Mouse (Mus musculus) adrenal gland, adult 8-10 months (tissue): ENCODE measurements around the gene Tsen34. TPM values are rescaled to one million over a fixed set of nuclear protein-coding genes. Genes with fewer than 3 reads are reported as not detected.
A peak's percentile ranks its signal among the peaks of the same experiment; 100 is the strongest.
"Not testable (repeated sequence)": the region's sequence is repeated elsewhere in the genome, so short reads cannot be mapped to it uniquely, and the experiment has no call there.

Source experiments
- DNase-seq: peaks from one replicate; pipeline ENCODE4 v3.0.0; 2022
- total RNA-seq, 4 experiments: library from RNA; stranded (reverse); gene quantifications; 2 replicates each; pipeline ENCODE4 v1.2.4; 2022

Tsen34 gene
- total RNA-seq, 4 experiments from 2014 or later, result 114 to 130 (median 122) TPM

DNA sequence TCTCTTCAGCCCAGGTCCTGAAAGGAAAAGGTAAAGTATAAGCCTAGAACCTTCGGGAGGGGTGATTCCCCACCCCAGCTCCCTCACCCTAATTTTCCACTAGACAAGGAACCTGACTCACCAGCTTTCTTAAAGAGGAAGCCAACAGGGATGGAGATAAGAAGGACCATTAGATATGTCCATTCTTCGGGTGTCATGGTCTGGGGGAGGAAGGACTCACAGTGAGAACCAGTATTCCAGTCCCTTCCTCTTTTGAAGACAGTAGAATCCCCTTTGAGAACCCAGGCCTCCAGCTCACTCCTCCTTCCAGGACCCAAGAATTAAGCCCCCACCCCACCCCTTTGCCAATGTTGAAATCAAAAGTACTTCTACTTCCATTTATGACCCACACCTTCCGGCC is 744 bp upstream of the Tsen34 start:
- DNase-seq, result no peak

DNA sequence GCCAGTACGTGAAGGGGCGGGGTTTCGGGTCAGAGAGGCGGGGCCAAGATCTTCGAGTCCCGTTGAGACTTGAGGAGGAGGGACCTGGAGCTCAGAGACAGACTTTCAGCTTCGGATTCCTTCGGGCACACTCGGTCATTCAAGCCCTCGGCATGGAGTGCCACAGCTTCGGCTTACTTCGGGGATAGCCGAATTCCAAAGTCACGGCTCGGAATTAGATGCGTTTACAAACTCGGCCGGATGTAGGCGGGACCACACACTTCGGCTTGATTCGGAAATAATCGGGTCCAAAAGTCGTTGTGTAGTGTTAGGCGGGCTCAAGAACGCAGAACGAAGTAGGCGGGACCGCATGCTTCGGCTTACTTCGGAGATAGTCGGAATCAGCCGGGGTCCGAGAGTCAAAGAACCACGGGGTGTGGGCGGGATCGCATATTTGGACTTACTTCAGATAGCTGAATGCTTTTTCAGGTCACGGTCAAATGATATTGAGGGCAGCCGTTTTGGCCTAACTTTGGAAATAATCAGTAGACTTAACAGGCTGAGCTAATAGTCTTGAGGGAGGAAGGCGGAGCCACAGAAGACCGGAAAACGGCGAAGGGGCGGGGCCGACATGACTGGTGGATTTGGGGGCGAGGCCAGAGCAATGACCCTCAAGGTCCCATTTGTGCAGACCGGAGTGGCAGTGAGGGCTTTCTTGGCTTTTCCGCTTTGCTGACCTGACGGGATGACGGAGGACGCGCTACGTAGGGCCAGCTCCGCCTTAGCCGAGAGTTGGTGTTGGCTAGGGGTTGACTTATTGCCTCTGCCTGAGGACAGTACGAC is 535 bp downstream of the Tsen34 start, which contains the start of gene Mboat7:
Gene Mboat7 (minus strand): TSS at position 537 of the 822 bp plus-strand sequence.
- peak; percentile 98 for DNase-seq

- DNase-seq, result no peak
These were observed 1.1 kb downstream of the Tsen34 start for GRCm38 (mm10) chr7:3693809-3694075.

GRCm38 (mm10) chr7:3694076-3694948 is 1.6 kb downstream of the Tsen34 start:
- peak; percentile 81 for DNase-seq

- DNase-seq, result not testable (repeated sequence)
These were observed 2.3 kb downstream of the Tsen34 start for GRCm38 (mm10) chr7:3694949-3695305.

DNA sequence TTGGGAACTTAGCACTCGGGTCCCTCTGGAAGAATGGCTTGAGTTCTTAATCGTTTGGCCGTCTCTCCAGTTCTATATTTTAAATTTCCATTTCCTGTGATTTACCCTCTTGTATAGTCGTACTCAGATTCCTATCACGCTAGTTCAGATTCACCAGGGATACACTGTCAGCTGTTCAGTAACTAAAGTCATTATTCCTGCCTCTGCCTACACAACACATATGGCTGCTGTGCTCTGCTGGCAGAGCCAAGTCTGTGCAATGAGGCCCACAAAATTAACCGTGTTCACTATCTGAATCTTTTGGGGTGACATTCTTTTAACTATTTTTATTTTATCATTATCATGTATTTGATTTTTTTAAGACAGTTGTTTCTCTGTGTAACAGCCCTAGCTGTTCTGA is 5.8 kb downstream of the Tsen34 start:
- no peak for DNase-seq

DNA sequence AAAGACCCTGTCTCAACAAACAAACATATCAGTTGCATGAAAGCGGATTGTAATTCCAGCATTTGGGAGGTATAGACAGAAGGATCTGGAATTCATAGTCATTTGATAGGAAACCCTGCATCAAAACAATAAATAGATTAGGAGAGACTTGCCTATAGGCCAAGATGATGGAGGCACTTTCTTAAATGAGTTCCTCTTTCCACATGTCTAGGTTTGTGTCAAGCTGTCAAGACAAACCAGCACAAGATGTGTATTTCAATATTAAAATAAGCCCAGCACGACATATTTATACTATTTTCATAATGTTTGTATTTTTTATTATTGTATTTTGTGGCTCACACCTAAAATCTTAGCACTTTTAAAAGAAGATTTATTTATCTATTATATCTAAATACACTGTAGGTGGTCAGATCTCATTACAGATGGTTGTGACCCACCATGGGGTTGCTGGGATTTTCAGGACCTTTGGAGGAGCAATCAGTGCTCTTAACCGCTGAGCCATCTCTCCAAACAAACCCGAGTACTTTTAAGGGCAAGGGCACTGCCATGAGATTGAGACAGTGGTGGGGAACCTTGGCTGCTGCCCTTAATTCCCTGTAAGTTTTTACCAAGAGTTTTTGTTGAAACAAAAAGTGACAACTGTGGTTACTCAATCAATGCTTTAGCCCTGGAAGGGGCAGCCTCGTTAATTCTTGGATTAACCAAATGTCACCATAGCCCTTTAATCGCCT is 10.7 kb downstream of the Tsen34 start:
- DNase-seq, result no peak

DNA sequence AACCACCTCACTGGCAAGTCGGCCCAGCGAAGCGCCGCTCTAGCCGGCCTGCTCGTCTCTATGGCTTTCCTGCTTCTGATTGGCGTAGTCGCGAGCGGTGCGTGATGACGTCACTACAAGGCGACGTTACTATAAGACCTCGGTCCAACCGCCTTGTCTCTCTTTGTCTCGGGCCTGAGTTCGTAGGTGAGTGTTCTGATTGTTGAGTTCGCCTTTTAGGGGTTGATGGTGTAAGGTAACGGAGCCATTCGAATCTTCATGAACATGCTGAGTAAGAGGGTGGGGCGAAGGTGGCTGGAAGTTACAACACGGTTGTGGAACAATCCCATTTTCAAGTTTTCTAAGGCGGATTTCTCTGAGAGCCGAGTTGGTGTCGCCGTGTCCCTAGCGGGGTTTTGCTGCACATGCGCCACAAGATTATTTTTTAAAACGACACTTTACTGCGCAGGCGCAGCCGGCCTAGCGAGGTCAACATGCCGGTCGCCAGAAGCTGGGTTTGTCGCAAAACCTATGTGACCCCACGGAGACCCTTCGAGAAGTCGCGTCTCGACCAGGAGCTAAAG is 11.3 kb downstream of the Tsen34 start, which contains the start of gene Rps9:
Gene Rps9 (plus strand): TSS at position 115 of the 563 bp plus-strand sequence.
- DNase-seq, result peak; percentile 95

DNA sequence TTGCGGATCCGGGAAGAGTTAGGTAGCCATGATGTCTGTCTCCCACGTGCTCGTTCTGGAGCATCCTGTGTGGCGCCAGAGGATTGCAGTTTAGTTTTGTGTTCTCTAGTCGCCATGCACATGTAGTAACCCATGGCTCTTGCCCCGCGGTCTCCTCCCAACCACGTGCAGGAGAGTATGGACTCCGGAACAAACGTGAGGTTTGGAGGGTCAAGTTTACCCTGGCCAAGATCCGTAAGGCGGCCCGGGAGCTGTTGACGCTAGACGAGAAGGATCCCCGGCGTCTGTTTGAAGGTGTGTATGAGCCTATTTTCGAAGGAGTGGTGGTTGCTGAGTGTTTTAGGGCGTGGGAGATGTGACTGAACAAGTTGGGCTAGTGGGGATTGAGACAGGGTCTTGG is 11.8 kb downstream of the Tsen34 start:
- no peak for DNase-seq

- DNase-seq, result not testable (repeated sequence)
These were observed 12.8 kb downstream of the Tsen34 start for GRCm38 (mm10) chr7:3705461-3705860.

DNA sequence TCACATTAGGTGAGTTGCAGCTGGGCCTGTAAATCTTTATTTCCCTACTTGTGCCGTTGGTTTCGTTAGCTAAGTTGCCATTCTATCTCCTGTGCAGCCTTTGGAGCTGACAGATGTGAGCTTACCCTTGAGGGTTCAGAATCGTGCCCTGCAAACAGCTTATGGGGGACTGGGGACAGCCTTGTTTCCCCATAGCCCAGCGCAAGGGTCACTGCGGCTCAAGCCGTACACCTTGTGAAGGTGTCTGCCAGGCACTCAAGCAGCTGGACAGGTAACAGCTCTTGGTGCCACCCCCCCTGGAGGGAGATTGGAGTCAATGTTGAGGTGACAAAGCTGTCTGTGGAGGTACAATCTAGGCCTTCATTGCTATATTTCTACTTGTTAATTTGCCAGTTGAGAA is 13.2 kb downstream of the Tsen34 start:
- DNase-seq, result no peak

GRCm38 (mm10) chr7:3706343-3706934 is 13.8 kb downstream of the Tsen34 start:
- DNase-seq, result no peak

- DNase-seq, result no peak
These were observed 14.4 kb downstream of the Tsen34 start for GRCm38 (mm10) chr7:3707027-3707426.

DNA sequence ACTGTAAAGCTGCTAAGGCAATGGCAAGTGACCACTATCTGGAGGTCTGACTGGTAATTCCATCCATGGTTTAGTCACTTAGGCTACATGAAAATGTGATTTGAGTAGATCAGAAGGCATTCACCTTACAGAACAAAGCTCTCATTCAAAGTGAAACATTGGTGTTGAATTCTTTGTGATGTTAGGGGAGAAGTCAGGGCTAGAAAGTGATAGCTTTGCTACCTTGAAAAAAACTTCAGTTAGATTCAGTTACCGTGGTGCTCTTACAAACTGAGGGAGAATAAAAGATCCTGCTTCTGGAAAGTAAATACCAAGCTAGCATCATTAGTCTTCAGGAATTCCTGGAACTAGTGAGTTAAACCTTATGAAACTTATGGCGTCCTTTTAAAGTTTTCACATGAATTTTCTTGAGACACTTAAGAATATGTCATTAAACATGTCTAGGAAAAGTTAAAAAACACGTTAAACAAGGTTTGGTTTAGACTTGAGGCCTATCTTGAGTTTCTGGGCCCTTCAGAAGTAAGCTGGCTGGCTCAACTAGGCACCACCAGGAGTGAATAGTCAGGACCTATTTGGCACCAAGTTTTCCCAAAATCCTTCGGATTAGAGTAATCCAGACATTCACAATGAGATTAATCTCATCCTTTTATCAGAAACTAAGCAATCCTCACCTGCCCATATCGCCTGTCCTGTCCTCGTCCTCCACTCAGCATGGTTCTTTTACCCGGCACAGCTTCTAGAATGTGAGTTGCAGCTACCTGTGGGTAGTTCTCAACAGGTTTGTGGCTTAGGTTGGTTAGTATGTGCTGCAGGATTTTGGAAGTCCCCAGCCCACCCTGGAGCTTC is 15.1 kb downstream of the Tsen34 start:
- DNase-seq, result no peak

- not testable (repeated sequence) for DNase-seq
These were observed 15.9 kb downstream of the Tsen34 start for GRCm38 (mm10) chr7:3708447-3708980.

DNA sequence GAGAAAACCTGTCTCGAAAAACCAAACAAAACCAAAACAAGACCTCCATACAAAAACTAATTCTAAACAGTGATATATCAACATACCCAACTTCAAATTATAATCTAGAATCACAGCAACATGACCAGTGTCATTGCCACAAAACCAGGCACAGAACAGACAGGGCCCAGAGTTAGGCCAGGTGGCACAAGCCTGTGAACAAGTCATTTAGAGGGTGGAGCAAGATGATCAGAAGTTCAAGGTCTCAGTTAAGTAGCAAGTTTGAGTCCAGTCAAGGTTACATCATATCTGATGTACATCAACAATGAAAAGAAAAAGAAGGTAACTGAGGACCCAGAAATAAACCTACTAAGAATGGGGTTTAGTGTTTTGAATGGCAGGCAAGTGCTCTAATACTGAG is 16.3 kb downstream of the Tsen34 start:
- no peak for DNase-seq

- DNase-seq, result no peak
These were observed 19.7 kb downstream of the Tsen34 start for GRCm38 (mm10) chr7:3712264-3712942.

GRCm38 (mm10) chr7:3715249-3715648 is 22.6 kb downstream of the Tsen34 start:
- DNase-seq, result no peak

GRCm38 (mm10) chr7:3720268-3720667 is 27.6 kb downstream of the Tsen34 start, which contains the start of gene Pirb:
TSS of gene Pirb (minus strand) at chr7:3720391.
- DNase-seq, result not testable (repeated sequence)

DNA sequence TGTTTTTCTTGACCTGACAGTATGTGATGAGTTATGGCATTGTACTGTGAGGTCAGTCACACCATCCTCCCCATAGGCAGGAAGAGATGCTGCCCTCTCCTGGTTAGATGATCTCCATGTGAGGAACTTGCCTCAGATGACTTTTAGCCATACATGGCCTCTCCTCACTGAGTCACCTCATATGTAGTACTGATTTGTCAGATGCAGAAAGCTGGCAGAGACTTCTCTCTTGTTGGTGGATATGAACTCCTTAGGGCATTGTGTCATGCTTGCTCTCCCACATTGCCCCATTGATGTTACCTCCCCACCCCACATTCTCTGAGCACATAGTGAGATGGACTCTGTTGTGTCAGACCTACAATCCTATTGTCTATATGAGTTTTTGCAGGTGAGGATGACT is 32.8 kb downstream of the Tsen34 start:
- DNase-seq, result not testable (repeated sequence)
